Mouse (Mus musculus) MEL (cell line): ENCODE measurements around the gene Fut8.

Experiments
- BHLHE40 ChIP-seq: IDR thresholded peaks from 2 replicates; pipeline ENCODE4 v1.6.1; 2012; ENCODE audit warnings: low read depth, mild to moderate bottlenecking, inconsistent platforms, low read length, improper control_type of control experiment, borderline replicate concordance
- POLR2A ChIP-seq, 2 experiments: IDR thresholded peaks; 2 replicates each; pipeline ENCODE4 v1.6.1; 2011 to 2012; ENCODE audit warnings: low read length in 2 of 2, mild to moderate bottlenecking in 2 of 2, control low read depth in 1 of 2, improper control_type of control experiment in 1 of 2, low read depth in 1 of 2, moderate library complexity in 1 of 2; ENCODE audit not compliant: control insufficient read depth in 1 of 2, insufficient read depth in 1 of 2, poor library complexity in 1 of 2

- TF ChIP-seq BHLHE40 (no peak), POLR2A (IDR thresholded peaks at IDR 0.05; ENCODE audit: control insufficient read depth in 1 of 2, insufficient read depth in 1 of 2, low read depth in 1 of 2, low read length in 2 of 2, poor library complexity in 1 of 2) (no peak)
These were observed 267.5 kb downstream of the Fut8 start for GRCm38 (mm10) chr12:77505431-77505830.
